Mouse (Mus musculus): ENCODE measurements around the gene Tesk1. TPM values are rescaled to one million over a fixed set of nuclear protein-coding genes. Genes with fewer than 3 reads are reported as not detected.

Tesk1 gene
- total and polyA plus RNA-seq, 3 experiments = 1.9 to 6.0 (median 4.5) TPM

- no peak for DNase-seq (ENCODE audit: extremely low read depth)
- no peak overlapping the region for H3K4me2 ChIP-seq (ENCODE audit: insufficient read depth, low read depth, poor library complexity, severe bottlenecking)
- TF ChIP-seq TBP (conservative IDR thresholded peaks at IDR 0.05; ENCODE audit: low read depth, low read length) (no peak), E2F4 (IDR thresholded peaks at IDR 0.05; ENCODE audit: insufficient replicate concordance, low read depth, low read length) (no peak), JUN (IDR thresholded peaks at IDR 0.05; ENCODE audit: insufficient read depth, low read depth, low read length) (no peak), ETS1 (conservative IDR thresholded peaks at IDR 0.05; ENCODE audit: low read depth, low read length) (no peak), GABPA (IDR thresholded peaks at IDR 0.05; ENCODE audit: insufficient replicate concordance, low read depth, low read length) (no peak), USF1 (IDR thresholded peaks at IDR 0.05; ENCODE audit: low read depth, low read length) (no peak), ZMIZ1 (IDR thresholded peaks at IDR 0.05; ENCODE audit: low read depth, low read length) (no peak), MXI1 (IDR thresholded peaks at IDR 0.05; ENCODE audit: low read depth, low read length) (no peak), HCFC1 (IDR thresholded peaks at IDR 0.05; ENCODE audit: low read depth, low read length) (no peak), MAFK (IDR thresholded peaks at IDR 0.05; ENCODE audit: insufficient replicate concordance, low read length) (no peak), MYC (IDR thresholded peaks at IDR 0.05; ENCODE audit: low read depth, low read length) (no peak)
Observed at GRCm38 (mm10) chr4:43396381-43396780, 45.4 kb upstream of the Tesk1 start.

GRCm38 (mm10) chr4:43398014-43398413 is 43.7 kb upstream of the Tesk1 start:
- Histone ChIP-seq H3K27ac (ENCODE audit: insufficient read depth, low read depth) (no peak overlapping the region), H3K9me3 (replicated peaks; ENCODE audit: low read length) (no peaks in the 10 kb centered on the region), H3K36me3 (replicated peaks in 1 of 2; ENCODE audit: control insufficient read depth in 1 of 2, insufficient read depth in 1 of 2, low read length in 1 of 2) (no peaks in the 10 kb centered on the region), H3K4me2 (ENCODE audit: insufficient read depth, low read depth, poor library complexity, severe bottlenecking) (no peak overlapping the region), H3K79me2 (replicated peaks; ENCODE audit: control insufficient read depth, extremely low read depth, insufficient read depth, poor library complexity, severe bottlenecking) (no peaks in the 10 kb centered on the region), H3K4me1 (ENCODE audit: control insufficient read depth in 1 of 2, insufficient read depth in 2 of 2) (no peaks in the 10 kb centered on the region), H3K27me3 (replicated peaks) (peaks cover 30% of the 10 kb centered on the region), H3K9ac (ENCODE audit: insufficient read depth, low read depth) (no peak overlapping the region), H3K4me3 (replicated peaks in 1 of 3; ENCODE audit: low read depth in 2 of 3, low read length in 2 of 3, poor library complexity in 1 of 3) (no peak overlapping the region)
- dilution Hi-C loops (cut with MboI; ENCODE audit: extremely low pct_ligation_motif_present, extremely low pct_unique_long_range_greater_than_20kb, low sequenced_read_pairs) (no loop called here), in situ Hi-C loops (cut with MboI; ENCODE audit: low pct_ligation_motif_present, low pct_unique_long_range_greater_than_20kb, low sequenced_read_pairs) (no loop called here)
- DNase-seq (ENCODE audit: extremely low read depth) = no peak
- TF ChIP-seq CHD1 (IDR thresholded peaks at IDR 0.05; ENCODE audit: low read depth, low read length) = no peak
- TF ChIP-seq NELFE (IDR thresholded peaks at IDR 0.05; ENCODE audit: low read depth, low read length) = no peak
- TF ChIP-seq KAT2A (IDR thresholded peaks at IDR 0.05; ENCODE audit: insufficient replicate concordance, low read length) = no peak
- no peak for TF ChIP-seq POLR2AphosphoS2 (IDR thresholded peaks at IDR 0.05; ENCODE audit: low read depth, low read length)
- no peak for TF ChIP-seq MAFK (IDR thresholded peaks at IDR 0.05; ENCODE audit: insufficient replicate concordance, low read length)
- TF ChIP-seq E2F4 (IDR thresholded peaks at IDR 0.05; ENCODE audit: insufficient replicate concordance, low read depth, low read length) = no peak
- no peak for TF ChIP-seq HCFC1 (IDR thresholded peaks at IDR 0.05; ENCODE audit: low read depth, low read length)
- no peak for TF ChIP-seq IRF4 (IDR thresholded peaks at IDR 0.05; ENCODE audit: low read depth, low read length)
- TF ChIP-seq USF1 (IDR thresholded peaks at IDR 0.05; ENCODE audit: low read depth, low read length) = no peak
- no peak for TF ChIP-seq JUN (IDR thresholded peaks at IDR 0.05; ENCODE audit: insufficient read depth, low read depth, low read length)
- no peak for TF ChIP-seq CHD2 (IDR thresholded peaks at IDR 0.05; ENCODE audit: low read length)
- TF ChIP-seq CTCF (conservative IDR thresholded peaks at IDR 0.05 in 1 of 2, IDR thresholded peaks at IDR 0.05 in 1 of 2; ENCODE audit: low read depth in 2 of 2, low read length in 2 of 2) = no peak
- TF ChIP-seq JUND (conservative IDR thresholded peaks at IDR 0.05; ENCODE audit: low read depth, low read length) = no peak
- TF ChIP-seq GABPA (IDR thresholded peaks at IDR 0.05; ENCODE audit: insufficient replicate concordance, low read depth, low read length) = no peak
- no peak for TF ChIP-seq ETS1 (conservative IDR thresholded peaks at IDR 0.05; ENCODE audit: low read depth, low read length)
- no peak for TF ChIP-seq ELF1 (IDR thresholded peaks at IDR 0.05; ENCODE audit: low read depth, low read length)
- TF ChIP-seq ZNF384 (IDR thresholded peaks at IDR 0.05; ENCODE audit: low read depth, low read length) = no peak
- TF ChIP-seq RCOR1 (conservative IDR thresholded peaks at IDR 0.05; ENCODE audit: low read depth, low read length) = no peak
- no peak for TF ChIP-seq PAX5 (IDR thresholded peaks at IDR 0.05; ENCODE audit: low read length)

More at GRCm38 (mm10) chr4:43396381-43396780, 45.4 kb upstream of the Tesk1 start:
- peaks cover 0 to 3% of the 10 kb centered on the region in 2 experiments; a peak in 1 of 4 replicates for H3K4me1 ChIP-seq (ENCODE audit: control insufficient read depth in 1 of 2, insufficient read depth in 2 of 2)
- no peaks in the 10 kb centered on the region for H3K36me3 ChIP-seq (replicated peaks in 1 of 2; ENCODE audit: control insufficient read depth in 1 of 2, insufficient read depth in 1 of 2, low read length in 1 of 2)
- peaks cover 24% of the 10 kb centered on the region for H3K27me3 ChIP-seq (replicated peaks)
- no peak overlapping the region for H3K27ac ChIP-seq (ENCODE audit: insufficient read depth, low read depth)
- no peaks in the 10 kb centered on the region for H3K79me2 ChIP-seq (replicated peaks; ENCODE audit: control insufficient read depth, extremely low read depth, insufficient read depth, poor library complexity, severe bottlenecking)
- in situ Hi-C loops (cut with MboI; ENCODE audit: low pct_ligation_motif_present, low pct_unique_long_range_greater_than_20kb, low sequenced_read_pairs) (no loop called here), dilution Hi-C loops (cut with MboI; ENCODE audit: extremely low pct_ligation_motif_present, extremely low pct_unique_long_range_greater_than_20kb, low sequenced_read_pairs) (no loop called here)
- no peaks in the 10 kb centered on the region for H3K9me3 ChIP-seq (replicated peaks; ENCODE audit: low read length)
- H3K9ac ChIP-seq (ENCODE audit: insufficient read depth, low read depth) = no peak overlapping the region
- H3K4me3 ChIP-seq (replicated peaks in 1 of 3; ENCODE audit: low read depth in 2 of 3, low read length in 2 of 3, poor library complexity in 1 of 3) = no peak overlapping the region
